Comparison of ENCODE assay signal across 34 mouse cellular contexts in the genomic region with DNA sequence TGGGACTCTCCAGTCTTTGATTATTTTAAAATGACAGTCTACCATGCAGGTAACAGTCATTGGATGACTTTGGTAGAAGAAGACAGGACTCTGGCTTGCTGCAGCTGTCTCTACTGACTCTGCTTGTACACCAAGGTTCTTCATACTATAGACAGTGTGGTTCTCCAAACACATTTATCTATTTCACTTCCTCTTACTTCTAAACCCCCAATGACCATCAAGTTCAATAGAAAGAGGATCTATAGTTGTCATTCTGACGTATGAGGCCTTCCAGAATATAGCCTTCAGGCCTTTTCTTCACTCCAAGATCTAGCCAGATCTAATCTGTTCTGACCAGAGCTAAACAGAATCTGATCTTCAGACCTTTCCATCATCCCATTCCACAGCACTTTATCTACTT. TPM values are rescaled to one million over a fixed set of nuclear protein-coding genes. Genes with fewer than 3 reads are reported as not detected.
"Had no signal": no experiment of that assay in that cellular context is flagged by ENCODE, and none has a peak within 500 bp of the region (broad histone marks: within the 10 kb centered on the region; RNA-seq: fewer than 3 reads in every experiment).

No protein-coding gene starts in this region.

- DNase-seq: cerebellum, adult 8-10 months; cerebellum, adult 9-10 months; cerebellum, adult 9-11 months; cerebellum, postnatal 10 days; cerebellum, postnatal 14 days; cerebellum, postnatal 25 days; cerebellum, postnatal 36 days; embryo, embryonic 11 days; forebrain, postnatal 0 days; gastrocnemius, adult 2 months; gastrocnemius, postnatal 10 days; gastrocnemius, postnatal 14 days; gastrocnemius, postnatal 25 days; gastrocnemius, postnatal 36 days; heart, adult 11 months; heart, adult 18-20 months; heart, adult 2 months had no signal

- H3K36me3 ChIP-seq: embryonic facial prominence, embryonic 12.5 days; embryonic facial prominence, embryonic 13.5 days; embryonic facial prominence, embryonic 15.5 days; forebrain, embryonic 10.5 days; forebrain, embryonic 12.5 days; forebrain, embryonic 15.5 days had no signal

- H3K27ac ChIP-seq: embryonic facial prominence, embryonic 12.5 days; embryonic facial prominence, embryonic 13.5 days; embryonic facial prominence, embryonic 15.5 days; forebrain, embryonic 10.5 days; forebrain, embryonic 12.5 days; forebrain, embryonic 13.5 days; forebrain, embryonic 15.5 days; gastrocnemius, adult 2 months; heart, adult 2 months had no signal

- H3K4me3 ChIP-seq: embryonic facial prominence, embryonic 12.5 days; embryonic facial prominence, embryonic 13.5 days; embryonic facial prominence, embryonic 15.5 days; erythroblast, embryonic 14.5 days; forebrain, embryonic 10.5 days; forebrain, embryonic 12.5 days; forebrain, embryonic 13.5 days; forebrain, embryonic 15.5 days; gastrocnemius, adult 2 months; heart, adult 2 months had no signal

- ATAC-seq: forebrain, embryonic 13.5 days; forebrain, embryonic 14.5 days; forebrain, embryonic 15.5 days; forebrain, embryonic 16.5 days; forebrain, postnatal 0 days had no signal

- H3K4me2 ChIP-seq: embryonic facial prominence, embryonic 12.5 days; embryonic facial prominence, embryonic 13.5 days; embryonic facial prominence, embryonic 15.5 days; forebrain, embryonic 12.5 days; forebrain, embryonic 13.5 days; forebrain, embryonic 15.5 days had no signal

- H3K9ac ChIP-seq: embryonic facial prominence, embryonic 12.5 days; embryonic facial prominence, embryonic 13.5 days; embryonic facial prominence, embryonic 15.5 days; forebrain, embryonic 12.5 days; forebrain, embryonic 13.5 days; forebrain, embryonic 15.5 days; forebrain, postnatal 0 days had no signal

- H3K27me3 ChIP-seq: embryonic facial prominence, embryonic 12.5 days; embryonic facial prominence, embryonic 13.5 days; embryonic facial prominence, embryonic 15.5 days; forebrain, embryonic 12.5 days; forebrain, embryonic 13.5 days; forebrain, embryonic 15.5 days had no signal

- H3K4me1 ChIP-seq: embryonic facial prominence, embryonic 12.5 days; embryonic facial prominence, embryonic 13.5 days; embryonic facial prominence, embryonic 15.5 days; forebrain, embryonic 10.5 days; forebrain, embryonic 12.5 days; forebrain, embryonic 13.5 days had no signal

- H3K9me3 ChIP-seq: embryonic facial prominence, embryonic 12.5 days; embryonic facial prominence, embryonic 13.5 days; embryonic facial prominence, embryonic 15.5 days; forebrain, embryonic 10.5 days; forebrain, embryonic 12.5 days; forebrain, embryonic 13.5 days; forebrain, embryonic 15.5 days had no signal

RNA-seq across cellular contexts. Expression of gene Hcrtr2, which starts 23.6 kb away (rescaled TPM):
- total RNA-seq: common myeloid progenitor, adult 5-6 weeks; gastrocnemius, adult 18-20 months; gastrocnemius, adult 2 months; gastrocnemius, adult 8-10 months; gastrocnemius, postnatal 10 days; gastrocnemius, postnatal 14 days; gastrocnemius, postnatal 25 days; gastrocnemius, postnatal 36 days; gastrocnemius, postnatal 4 days; granulocyte monocyte progenitor cell, adult 5-6 weeks; heart, adult 18-20 months; heart, adult 2 months; heart, adult 8-10 months had no signal
- polyA plus RNA-seq: erythroblast, embryonic 14.5 days; gonadal fat pad, adult 2 months; heart, adult 2 months had no signal
